Mouse (Mus musculus) megakaryocyte progenitor cell, adult 5-6 weeks (primary cell): ENCODE data around the gene Vmn1r51. TPM values are rescaled to one million over a fixed set of nuclear protein-coding genes. Genes with fewer than 3 reads are reported as not detected.
"Not testable (repeated sequence)": the region's sequence is repeated elsewhere in the genome, so short reads cannot be mapped to it uniquely, and the experiment has no call there.

ENCODE experiments used
- ATAC-seq: replicated peaks from 2 replicates; pipeline ENCODE4 v1.8.0; 2016; ENCODE audit warnings: mild to moderate bottlenecking, moderate TSS enrichment, inconsistent platforms; ENCODE audit not compliant: poor library complexity
- total RNA-seq, 2 experiments: library from RNA; stranded (forward) in 1 of 2; stranded (reverse) in 1 of 2; fragments of 157-497, 149-512 nt in 1 of 2; fragments of 200-1000 nt in 1 of 2; gene quantifications; 2 replicates each; pipeline versions ENCODE4 v1.2.3 to v1.2.4; 2015 to 2017

The Vmn1r51 gene
- total RNA-seq (2015) = not detected in 2 replicates
- not detected in 2 replicates for total RNA-seq (2017)

- ATAC-seq = not testable (repeated sequence)
Observed at GRCm38 (mm10) chr6:90122296-90122695, at the start of gene Vmn1r51. Gene Vmn1r51, plus strand, starts transcription at chr6:90122596.

GRCm38 (mm10) chr6:90078406-90078805, 44.0 kb upstream of the Vmn1r51 start, which contains the start of gene Vmn1r49:
Gene Vmn1r49, minus strand, starts transcription at chr6:90078506.
- ATAC-seq = no peak

DNA sequence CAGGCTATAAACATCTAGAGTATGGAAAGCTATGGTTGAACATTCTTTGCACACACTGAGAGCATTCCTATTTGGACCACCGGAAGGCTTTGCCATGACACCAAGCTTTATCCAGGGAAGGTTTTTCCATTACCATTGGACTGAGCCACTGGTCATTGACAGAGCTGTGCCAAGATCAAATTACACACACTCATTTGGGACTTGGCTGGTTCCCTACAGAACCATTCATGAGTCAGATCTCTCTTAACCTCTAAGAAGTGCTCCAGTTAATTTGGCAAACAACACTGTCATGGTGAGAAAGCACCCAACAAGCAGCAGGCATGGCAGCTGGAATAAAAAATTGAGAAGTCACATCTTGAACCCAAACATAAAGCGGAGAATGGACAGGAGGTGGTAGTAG, 21.8 kb upstream of the Vmn1r51 start:
- ATAC-seq = no peak

- no peak for ATAC-seq
Observed at GRCm38 (mm10) chr6:90101130-90101529, 21.3 kb upstream of the Vmn1r51 start, which contains the start of gene Vmn1r50. Gene Vmn1r50, plus strand, starts transcription at chr6:90101430.

DNA sequence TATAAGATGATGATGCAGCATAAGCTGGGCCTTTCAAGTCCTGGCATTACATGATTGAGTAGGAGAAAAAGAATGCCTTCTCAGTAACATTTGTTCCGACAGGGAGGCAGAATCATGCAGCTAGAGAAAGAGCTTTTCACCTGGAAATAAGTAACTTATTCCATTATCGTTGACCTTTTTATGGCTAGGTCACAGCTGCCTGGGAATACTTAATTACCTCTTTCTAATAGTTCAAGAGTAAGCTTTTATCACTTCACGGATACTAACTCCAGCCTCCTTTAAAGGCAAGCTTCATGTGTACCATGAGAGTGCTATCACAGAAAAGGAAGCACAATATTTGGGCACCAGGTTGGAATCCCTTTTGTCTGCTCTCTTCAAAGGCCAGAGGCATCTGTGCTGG, 37.7 kb downstream of the Vmn1r51 start:
- no peak for ATAC-seq

DNA sequence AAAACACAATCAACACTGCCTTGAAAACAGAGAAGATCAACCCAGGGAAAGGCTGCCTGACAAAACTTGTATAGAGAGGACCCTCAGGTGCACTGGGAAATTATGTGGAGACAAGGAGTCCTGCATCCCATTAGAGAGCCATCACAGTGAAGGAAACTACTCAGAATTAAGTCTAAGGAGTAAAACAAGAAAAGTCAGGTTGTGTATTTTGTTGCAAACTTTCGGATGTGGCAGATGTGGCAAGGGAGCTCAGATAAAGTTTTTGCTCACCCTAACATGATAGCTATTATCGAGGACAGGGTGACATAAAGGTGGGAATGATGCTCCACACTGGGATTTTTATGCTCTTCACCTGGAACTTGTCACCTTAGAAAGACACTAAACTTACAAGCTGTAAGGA, 52.1 kb downstream of the Vmn1r51 start, which contains the start of gene Vmn1r52:
Vmn1r52 (plus strand) TSS at position 301 of the 400 bp plus-strand sequence.
- no peak for ATAC-seq

Other genes with a start within 250 kb of the Vmn1r51 start
- not detected in 2 replicates for gene Vmn1r42, start 246.2 kb upstream of the Vmn1r51 start, total RNA-seq (2015)
- not detected in 2 replicates for gene Vmn1r42, start 246.2 kb upstream of the Vmn1r51 start, total RNA-seq (2017)
- not detected in 2 replicates for gene Vmn1r43, start 246.2 kb upstream of the Vmn1r51 start, total RNA-seq (2015)
- gene Vmn1r43, start 246.2 kb upstream of the Vmn1r51 start, total RNA-seq (2017) = not detected in 2 replicates
- gene Vmn1r44, start 238.9 kb upstream of the Vmn1r51 start, total RNA-seq (2015) = not detected in 2 replicates
- gene Vmn1r44, start 238.9 kb upstream of the Vmn1r51 start, total RNA-seq (2017) = not detected in 2 replicates
- gene Vmn1r45, start 182.0 kb upstream of the Vmn1r51 start, total RNA-seq (2015) = not detected in 2 replicates
- gene Vmn1r45, start 182.0 kb upstream of the Vmn1r51 start, total RNA-seq (2017) = not detected in 2 replicates
- not detected in 2 replicates for gene Vmn1r46, start 153.3 kb upstream of the Vmn1r51 start, total RNA-seq (2015)
- gene Vmn1r46, start 153.3 kb upstream of the Vmn1r51 start, total RNA-seq (2017) = not detected in 2 replicates
- gene Vmn1r47, start 106.4 kb upstream of the Vmn1r51 start, total RNA-seq (2015) = not detected in 2 replicates
- gene Vmn1r47, start 106.4 kb upstream of the Vmn1r51 start, total RNA-seq (2017) = not detected in 2 replicates
- gene Vmn1r48, start 85.8 kb upstream of the Vmn1r51 start, total RNA-seq (2015) = not detected in 2 replicates
- not detected in 2 replicates for gene Vmn1r48, start 85.8 kb upstream of the Vmn1r51 start, total RNA-seq (2017)
- gene Vmn1r49, start 44.1 kb upstream of the Vmn1r51 start, total RNA-seq (2015) = not detected in 2 replicates
- gene Vmn1r49, start 44.1 kb upstream of the Vmn1r51 start, total RNA-seq (2017) = not detected in 2 replicates
- gene Vmn1r50, start 21.2 kb upstream of the Vmn1r51 start, total RNA-seq (2015) = not detected in 2 replicates
- not detected in 2 replicates for gene Vmn1r50, start 21.2 kb upstream of the Vmn1r51 start, total RNA-seq (2017)
- gene Vmn1r52, start 52.2 kb downstream of the Vmn1r51 start, total RNA-seq (2015) = not detected in 2 replicates
- gene Vmn1r52, start 52.2 kb downstream of the Vmn1r51 start, total RNA-seq (2017) = not detected in 2 replicates
- not detected in 2 replicates for gene V1ra8, start 80.2 kb downstream of the Vmn1r51 start, total RNA-seq (2015)
- not detected in 2 replicates for gene V1ra8, start 80.2 kb downstream of the Vmn1r51 start, total RNA-seq (2017)
- not detected in 2 replicates for gene Vmn1r53, start 101.8 kb downstream of the Vmn1r51 start, total RNA-seq (2015)
- gene Vmn1r53, start 101.8 kb downstream of the Vmn1r51 start, total RNA-seq (2017) = not detected in 2 replicates
- not detected in 2 replicates for gene Vmn1r54, start 123.7 kb downstream of the Vmn1r51 start, total RNA-seq (2015)
- gene Vmn1r54, start 123.7 kb downstream of the Vmn1r51 start, total RNA-seq (2017) = not detected in 2 replicates
- not detected in 2 replicates for gene BC048671, start 178.6 kb downstream of the Vmn1r51 start, total RNA-seq (2015)
- not detected in 2 replicates for gene BC048671, start 178.6 kb downstream of the Vmn1r51 start, total RNA-seq (2017)
- gene Chst13, start 202.6 kb downstream of the Vmn1r51 start, total RNA-seq (2015) = 17.3 and 20.7 TPM in 2 replicates
- gene Chst13, start 202.6 kb downstream of the Vmn1r51 start, total RNA-seq (2017) = 10.9 and 11.3 TPM in 2 replicates
- not detected in 2 replicates for gene Uroc1, start 210.7 kb downstream of the Vmn1r51 start, total RNA-seq (2015)
- gene Uroc1, start 210.7 kb downstream of the Vmn1r51 start, total RNA-seq (2017) = not detected in 2 replicates
- gene Zxdc, start 246.9 kb downstream of the Vmn1r51 start, total RNA-seq (2015) = 11.1 and 11.8 TPM in 2 replicates
- 8.7 and 9.6 TPM in 2 replicates for gene Zxdc, start 246.9 kb downstream of the Vmn1r51 start, total RNA-seq (2017)